Mouse (Mus musculus): ENCODE results near the gene Ssh1.

The Ssh1 gene

GRCm38 (mm10) chr5:113889912-113890311, 103.8 kb downstream of the Ssh1 start:
- no peak for DNase-seq (ENCODE audit: low read depth)

- DNase-seq (ENCODE audit: low read depth): no peak
Measured at GRCm38 (mm10) chr5:113889181-113889906, 104.3 kb downstream of the Ssh1 start.

- no peak for DNase-seq (ENCODE audit: low read depth)
Measured at GRCm38 (mm10) chr5:113888186-113888795, 105.4 kb downstream of the Ssh1 start.

GRCm38 (mm10) chr5:113887132-113887531, 106.6 kb downstream of the Ssh1 start:
- DNase-seq (ENCODE audit: low read depth): no peak
